Mouse (Mus musculus) thymus, postnatal 25 days (tissue): ENCODE data around the gene Hspa8.
"Not testable (repeated sequence)": the region's sequence is repeated elsewhere in the genome, so short reads cannot be mapped to it uniquely, and the experiment has no call there.

Source experiments
- DNase-seq: peaks from one replicate; pipeline ENCODE4 v3.0.0; 2022

Hspa8 gene

DNA sequence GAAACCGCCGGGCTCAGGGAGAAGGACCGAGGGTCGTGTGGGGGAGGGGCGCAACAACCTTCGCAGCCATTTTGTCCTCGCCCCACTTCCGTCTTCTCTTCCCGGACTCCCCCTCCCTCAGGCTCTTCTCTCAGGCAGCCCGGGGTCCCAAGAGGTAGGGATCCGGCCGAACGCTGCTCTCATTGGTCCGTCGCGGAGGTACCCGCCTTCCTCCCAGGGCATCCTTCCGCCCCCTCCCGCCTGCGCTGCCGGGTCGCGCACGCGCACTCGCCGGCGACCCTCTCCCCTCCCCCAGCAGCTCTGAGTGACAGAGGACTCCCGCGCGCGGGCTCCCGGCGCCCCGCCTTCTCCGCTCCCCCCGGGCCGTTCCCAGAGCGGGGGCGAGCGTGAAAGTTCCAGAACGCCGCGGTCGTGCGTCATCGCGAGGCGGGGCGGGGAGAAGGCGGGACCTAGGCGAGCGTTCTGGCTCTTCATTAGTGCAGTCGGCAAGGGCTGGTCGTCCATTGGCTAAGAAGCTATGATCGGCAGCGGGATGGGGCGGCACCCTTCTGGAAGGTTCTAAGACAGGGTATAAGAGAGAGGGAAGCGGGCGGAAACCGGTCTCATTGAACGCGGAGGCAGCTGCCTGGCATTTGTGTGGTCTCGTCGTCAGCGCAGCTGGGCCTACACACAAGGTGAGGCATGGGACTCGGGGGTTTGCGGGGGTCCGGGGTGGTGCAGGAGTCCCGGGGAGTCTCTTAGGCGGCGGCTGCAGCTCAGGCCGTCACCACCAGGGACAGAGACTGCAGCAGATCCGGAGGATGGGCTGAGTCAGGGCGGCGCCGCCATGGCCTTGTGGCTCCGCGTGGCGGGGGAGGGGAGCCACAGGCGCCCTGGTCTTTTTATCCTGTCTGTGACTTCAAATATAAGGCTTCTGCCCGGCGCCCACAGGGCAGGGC lies at the start of gene Hspa8:
TSS of gene Hspa8 (plus strand) at position 310 of the 938 bp plus-strand sequence.
- peak; percentile 100 for DNase-seq

DNA sequence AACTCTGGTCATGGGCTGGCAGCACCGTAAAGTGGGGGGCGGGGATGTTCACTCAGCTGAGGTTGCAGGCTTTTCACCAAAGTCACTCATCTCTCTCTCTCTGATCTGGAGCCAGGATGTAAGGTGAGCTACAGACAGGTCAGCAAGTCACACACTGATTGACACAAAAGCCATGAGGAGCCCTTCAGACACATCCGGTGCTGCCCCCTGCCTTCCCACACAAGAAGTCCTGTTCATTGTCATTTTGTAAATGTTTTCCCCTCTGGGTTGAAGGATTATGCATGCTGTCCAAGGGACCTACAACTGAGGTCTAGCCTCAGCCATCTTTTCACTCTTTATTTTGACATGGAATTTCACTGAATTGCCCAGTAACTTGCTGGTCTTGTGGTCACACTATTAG lies 49.0 kb upstream of the Hspa8 start:
- DNase-seq: no peak

DNA sequence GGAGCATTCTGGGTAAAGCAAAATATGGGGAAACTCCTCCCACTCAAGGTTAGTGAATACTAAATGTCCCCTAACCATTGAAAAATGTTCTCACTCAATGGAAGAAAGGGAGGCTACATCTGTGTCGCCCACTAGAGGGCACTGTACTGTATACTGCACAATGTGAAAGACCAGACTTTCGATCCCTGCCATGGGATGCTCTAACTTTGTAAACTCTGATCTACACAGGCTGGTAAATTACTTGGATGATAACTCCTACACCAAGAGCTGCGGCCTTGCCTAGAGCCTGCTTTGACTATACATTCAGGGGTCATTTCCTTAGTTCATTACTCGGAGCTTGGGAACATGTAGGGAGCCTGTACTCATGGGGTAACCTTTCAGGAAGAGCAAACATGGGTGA lies 44.4 kb upstream of the Hspa8 start:
- DNase-seq: peak; percentile 50

DNA sequence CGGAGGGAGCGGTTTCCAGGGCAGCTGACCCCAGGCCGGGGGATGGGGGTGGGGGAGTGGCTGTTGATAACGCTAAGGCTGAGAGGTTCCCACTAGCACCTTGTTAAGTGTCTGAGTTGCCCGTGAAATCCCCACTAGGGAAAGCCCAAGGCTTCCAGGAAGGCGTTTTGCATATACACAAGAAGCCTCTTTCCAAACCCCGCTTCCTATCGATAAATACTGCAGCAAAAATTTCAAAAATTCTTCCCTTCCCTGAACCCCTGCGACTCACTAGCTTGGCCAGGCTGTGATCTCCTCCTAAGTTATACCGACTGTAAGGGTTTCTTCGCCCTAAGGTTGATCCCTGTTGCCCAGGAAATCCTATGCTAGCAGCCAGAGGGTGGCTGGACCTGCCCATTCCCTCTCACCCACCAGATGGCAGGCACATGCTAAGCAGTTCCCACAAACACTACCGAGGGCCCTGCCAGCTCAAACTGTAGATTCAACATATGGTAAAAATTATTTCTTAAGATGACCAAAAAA lies 43.6 kb upstream of the Hspa8 start:
- DNase-seq: peak; percentile 21

DNA sequence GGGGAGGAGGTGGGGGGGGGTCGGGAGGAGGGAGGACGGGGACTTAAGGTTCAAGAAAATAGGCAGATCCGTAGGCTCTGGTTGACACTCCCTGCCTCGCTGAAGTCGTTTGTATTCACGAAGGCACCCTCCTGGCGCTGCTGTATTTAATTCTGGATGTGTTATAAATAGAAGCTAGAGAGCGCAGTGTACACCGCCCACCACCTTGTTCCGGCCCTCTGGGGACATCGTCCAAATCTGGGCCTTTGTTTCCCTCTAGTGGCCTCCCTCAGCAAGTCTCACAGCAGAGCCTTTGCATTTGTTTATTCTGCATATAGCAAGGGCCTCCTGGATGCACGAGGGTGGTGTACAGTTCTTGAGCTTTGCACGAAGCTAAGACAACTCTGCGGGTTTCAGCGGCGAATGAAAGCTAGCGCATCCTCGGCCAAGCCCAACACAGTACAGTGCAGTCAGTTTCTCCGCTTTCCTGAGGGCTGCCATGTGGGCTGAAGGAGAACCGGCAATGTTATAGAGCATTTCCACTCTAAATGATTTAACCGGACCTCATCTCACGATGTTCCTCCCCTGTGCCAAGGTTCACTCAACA lies 43.0 kb upstream of the Hspa8 start:
- peak; percentile 54 for DNase-seq

DNA sequence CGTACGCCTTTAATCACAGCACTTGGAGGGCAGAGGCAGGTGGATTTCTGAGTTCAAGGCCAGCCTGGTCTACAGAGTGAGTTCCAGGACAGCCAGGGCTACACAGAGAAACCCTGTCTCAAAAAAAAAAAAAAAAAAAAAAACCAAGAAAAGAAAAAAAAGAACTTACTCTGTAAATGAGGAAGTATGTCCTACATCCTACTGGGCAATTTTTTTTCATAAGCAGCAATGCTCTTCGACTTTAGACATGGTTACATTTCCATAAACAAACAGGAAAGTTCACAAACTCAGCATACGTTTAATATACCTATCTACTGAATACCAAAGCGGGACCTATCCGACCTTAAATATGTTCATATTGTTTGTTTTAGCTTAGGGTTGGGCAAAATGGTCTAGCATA lies 38.4 kb upstream of the Hspa8 start:
- no peak for DNase-seq

DNA sequence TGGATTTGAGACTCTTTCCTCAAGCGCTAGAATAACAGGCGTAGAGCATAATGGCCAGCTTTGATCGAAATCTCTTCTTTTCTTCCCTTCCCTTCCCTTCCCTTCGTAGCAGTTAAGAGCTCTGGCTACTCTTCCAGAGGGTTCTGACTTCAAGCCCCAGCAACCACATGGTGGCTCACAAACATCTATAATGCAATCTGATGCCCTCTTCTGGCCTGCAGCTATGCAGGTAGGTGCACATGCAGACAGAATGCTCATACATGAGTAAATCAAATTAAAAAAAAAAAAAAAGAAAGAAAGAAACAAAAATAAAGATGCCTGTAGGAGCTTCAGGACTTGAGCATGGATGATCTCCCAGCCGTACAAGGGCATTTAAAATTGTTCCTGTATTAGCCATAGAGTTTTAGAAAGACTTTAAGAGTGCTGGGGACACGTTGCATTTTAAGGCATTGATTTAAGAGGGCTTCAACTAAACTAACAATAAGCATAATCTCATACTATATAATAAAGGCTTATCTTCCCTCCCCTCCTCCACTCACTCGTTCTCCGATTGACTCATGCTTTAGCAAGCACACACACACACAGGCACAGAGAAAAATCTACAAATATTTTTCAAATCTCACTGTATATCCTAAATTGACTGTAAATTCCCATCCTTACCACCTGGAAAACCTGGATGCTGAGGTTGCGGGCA lies 35.8 kb upstream of the Hspa8 start:
- DNase-seq: no peak

DNA sequence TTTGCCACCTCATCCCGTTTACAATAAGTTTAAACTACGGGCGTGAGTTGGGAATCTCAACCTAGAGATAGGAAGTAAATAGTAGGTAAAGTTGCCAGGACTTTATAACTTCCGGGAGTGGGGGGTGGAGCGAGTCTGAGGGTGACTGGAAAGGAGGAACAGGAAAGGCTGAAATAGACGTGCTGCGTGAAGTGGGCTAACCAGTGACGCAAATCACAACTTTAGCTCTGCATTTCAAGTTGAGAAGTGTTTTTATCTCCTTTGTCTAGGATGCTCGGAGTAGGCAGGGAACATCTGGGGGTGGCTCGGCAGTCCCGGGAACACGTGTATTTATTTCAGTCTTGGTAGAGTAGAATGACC lies 35.2 kb upstream of the Hspa8 start:
- DNase-seq: no peak

DNA sequence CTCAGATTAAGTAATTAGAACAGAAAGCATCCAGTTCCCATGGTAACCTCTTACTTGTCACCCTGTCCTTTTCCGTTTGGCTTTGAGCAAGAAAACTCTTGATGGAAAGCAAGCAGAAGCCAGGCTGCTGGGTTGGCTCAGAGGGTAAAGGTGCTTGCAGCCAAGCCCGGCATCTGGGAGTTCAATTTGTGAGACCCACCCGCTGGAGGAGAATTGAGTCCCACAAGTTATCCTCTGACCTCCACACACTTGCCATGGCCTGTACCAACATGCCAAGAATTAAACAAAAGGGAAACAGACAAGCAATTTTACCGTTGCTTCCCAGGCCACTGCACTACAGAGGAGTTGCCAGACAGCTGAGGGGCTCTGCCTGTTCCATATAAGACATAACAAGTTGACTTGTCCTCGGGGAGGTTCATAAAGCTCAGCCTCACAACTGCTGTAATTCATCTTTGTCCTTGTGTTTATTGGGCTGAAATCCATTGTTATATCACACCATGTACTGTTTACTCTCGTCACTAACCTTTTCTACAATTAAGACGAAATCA lies 34.7 kb upstream of the Hspa8 start:
- no peak for DNase-seq

DNA sequence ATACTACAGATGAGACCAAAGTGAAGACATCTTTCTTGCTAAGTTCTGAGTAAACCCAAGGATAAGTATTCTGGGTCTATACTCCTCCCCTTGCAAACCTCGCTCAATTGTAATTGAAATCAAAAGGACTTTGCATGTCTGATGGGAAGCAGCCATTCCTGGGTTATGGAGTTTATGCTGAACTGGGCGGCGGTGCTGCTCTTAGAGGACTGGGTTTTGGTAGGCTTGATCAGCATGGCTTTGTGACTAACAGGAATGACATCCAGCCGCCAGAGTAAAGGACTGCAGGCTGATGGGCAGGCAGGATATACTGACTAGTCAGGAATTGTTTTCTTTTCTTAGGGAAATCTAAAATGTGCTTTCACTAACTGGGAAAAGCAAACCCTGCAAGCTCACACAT lies 32.8 kb upstream of the Hspa8 start:
- no peak for DNase-seq

DNA sequence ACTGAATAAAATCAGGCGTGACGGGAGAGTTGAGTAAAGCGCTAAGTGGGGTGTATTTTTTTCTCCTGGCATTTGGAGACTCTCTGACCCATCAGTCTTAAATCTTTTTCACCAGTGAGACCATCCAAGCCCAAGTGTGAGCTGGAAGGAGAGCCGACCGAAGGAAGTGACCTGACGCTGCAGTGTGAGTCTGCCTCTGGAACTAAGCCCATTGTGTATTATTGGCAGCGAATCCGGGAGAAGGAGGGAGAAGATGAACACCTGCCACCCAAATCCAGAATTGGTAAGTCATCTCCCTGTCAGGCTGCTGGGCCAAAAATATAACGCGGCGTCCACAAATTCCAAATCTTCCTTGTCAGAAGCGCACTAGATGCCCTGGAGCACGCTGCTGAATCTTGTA lies 28.5 kb upstream of the Hspa8 start:
- DNase-seq: no peak

DNA sequence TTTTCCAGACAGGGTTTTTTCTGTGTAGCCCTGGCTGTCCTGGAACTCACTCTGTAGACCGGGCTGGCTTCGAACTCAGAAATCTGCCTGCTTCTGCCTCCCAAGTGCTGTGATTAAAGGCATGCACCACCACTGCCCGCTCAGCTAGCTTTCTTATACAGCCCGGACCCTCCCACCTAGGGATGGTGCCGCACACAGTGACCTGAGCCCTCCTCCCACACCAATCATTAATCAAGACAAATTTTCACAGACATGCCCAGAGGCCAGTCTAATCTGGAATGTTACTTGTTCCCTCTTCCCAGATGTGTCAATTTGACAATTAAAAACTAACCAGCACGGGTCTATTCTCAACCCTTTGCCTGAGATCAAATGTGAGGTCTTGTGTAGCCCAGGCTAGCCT lies 27.6 kb upstream of the Hspa8 start:
- not testable (repeated sequence) for DNase-seq

DNA sequence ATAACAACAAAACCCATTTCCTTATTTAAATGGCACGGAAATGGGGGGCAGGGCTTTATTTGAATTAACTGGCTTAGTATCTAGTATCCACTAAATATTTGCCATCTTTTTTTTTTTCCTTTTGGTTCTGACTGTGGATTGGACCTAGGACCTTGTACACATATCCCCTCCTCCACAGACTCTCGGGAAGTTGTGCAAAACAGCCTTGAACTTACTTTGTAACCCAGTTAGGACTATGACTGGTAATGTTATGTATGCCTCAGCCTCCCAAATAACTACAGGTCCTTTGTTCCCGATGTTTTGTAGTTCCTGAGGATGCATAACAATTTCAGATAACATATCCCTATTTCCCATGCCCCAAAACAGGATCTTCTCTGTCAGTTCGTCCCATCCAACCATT lies 26.9 kb upstream of the Hspa8 start:
- no peak for DNase-seq

DNA sequence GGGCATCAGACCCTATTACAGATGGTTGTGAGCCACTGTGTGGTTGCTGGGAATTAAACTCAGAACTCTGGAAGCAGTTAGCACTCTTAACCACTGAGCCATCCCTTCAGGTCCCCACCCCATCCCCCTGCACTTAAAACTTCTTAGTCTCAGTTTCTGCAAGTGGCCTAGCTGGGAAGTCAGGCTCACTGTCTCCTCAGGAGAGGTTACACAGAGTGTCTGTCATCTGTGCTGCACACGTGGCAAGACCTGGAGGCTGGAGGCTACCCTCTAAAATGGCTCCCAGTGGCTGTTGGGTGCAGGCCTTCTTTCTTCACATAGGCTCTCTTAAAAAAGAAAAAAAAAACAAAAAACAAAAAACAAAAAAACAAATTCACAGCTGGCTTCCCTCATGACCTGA lies 24.7 kb upstream of the Hspa8 start:
- DNase-seq: no peak

DNA sequence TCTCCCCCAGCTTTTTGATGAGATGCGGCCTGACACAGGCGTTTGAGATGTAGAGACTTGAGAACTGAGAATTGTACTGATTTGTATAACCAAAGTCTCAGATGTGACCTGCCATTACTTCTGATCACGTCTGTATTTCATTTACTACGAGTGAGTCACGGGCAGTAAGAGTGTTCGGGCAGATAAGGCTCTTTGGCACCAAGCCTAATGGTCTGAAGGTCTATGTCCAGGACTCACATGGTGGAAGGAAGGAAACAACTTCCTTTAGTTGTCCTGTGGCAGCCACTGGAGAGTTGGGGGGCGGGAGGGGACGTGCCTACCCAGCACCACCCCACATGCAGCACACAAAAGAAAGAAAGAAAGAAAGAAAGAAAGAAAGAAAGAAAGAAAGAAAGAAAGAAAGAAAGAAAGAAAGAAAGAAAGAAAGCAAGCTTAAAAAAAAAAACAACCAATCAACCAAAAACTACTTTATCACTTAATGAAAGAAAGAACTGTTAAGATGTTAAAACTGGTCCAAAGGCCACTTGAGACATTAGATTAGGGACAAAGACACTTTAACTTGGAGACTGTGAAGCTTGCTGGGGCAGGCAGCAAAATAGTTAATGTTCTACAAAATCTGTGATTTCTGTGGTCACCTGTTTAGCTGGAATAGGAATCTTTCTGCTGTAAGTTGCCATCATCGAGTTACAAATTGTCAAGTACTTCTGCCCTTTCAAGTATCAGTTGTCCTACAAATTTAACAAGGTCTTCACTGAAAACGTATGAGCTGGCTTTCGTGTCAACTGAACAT lies 24.1 kb upstream of the Hspa8 start:
- DNase-seq: no peak

DNA sequence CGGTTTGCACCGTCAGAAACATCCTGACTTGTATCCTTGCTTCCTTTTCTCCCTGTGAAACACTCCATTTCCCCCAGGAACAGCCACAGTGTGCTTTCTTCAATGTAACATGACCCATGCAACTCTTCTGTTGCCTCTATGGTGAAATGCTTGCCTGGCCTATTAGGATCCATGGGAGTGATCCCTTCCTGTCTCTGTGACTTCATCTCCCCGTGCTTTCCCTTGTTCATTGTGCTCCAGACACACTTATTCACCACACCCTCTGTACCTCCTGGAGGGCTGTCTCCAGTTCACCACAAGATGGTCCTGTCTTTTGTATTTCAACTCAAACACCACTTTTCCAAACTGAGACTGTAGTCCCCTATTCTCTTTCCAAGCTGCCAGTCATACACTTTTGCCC lies 20.7 kb upstream of the Hspa8 start:
- no peak for DNase-seq

DNA sequence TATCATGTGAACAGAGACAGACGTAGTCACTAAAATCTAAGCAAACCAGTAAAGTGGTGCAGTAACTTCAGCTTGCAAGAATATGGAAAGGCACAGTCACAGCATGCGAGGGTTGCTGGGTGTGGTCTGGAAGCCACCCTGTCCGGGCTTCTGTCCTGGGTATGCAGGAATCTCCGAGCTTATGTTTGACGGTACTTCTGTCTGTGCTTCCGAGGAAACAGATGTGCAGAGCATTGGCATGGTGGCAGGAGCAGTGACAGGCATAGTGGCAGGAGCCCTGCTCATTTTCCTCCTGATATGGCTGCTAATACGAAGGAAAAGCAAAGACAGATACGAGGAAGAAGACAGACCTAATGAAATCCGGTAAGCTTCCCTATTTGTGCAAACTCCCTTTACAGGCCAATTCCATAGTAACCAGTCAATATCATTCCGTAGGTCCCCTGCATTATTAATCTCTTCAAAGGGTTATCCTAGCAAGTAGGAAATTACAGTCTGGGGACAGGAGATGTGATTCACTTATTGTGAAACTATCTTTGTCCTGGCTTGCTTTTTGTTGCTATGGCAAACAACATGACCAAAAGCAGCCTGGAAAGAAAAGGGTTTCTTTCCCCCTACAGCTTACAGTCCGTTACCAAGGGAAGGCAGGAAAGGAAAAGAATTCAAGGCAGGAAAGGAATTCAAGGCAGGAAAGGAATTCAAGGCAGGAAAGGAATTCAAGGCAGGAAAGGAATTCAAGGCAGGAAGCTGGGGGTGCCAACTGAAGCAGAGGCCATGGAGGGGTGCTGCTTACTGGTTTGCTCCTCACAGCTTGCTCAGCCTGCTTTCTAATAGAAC lies 19.7 kb upstream of the Hspa8 start:
- no peak for DNase-seq

DNA sequence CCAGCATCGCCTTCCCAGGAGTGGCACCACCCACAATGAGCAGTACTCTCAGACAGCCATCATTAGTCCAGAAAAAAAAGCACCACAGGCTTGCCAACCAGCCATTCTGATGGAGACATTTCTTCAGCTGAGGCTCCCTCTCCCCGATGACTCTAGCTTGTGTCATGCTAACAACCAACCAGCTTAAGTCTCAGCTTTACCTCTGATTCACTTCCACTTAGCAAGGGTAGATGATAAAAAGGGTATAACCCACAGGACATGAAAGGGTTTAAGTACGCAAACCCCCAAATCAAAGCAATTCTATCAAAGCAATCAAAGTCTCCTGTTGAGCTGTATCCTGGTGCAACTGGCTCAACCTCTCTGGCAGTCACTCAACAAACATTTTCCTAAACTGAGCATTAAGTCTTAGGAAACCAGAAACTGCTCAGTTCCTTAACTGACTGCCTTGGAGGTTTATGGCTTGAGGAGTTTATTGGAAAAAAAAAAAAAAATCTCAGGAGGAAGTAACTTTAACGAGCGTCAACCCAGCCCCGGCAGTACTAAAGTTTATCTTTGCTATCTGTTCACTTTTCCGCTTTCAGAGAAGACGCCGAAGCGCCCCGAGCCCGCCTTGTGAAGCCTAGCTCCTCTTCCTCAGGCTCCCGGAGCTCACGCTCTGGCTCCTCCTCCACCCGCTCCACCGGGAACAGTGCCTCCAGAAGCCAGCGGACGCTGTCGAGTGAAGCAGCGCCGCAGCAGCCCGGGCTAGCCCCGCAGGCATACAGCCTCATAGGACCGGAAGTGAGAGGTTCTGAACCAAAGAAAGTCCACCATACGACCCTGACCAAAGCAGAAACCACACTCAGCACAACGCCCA lies 18.8 kb upstream of the Hspa8 start:
- DNase-seq: peak; percentile 41

DNA sequence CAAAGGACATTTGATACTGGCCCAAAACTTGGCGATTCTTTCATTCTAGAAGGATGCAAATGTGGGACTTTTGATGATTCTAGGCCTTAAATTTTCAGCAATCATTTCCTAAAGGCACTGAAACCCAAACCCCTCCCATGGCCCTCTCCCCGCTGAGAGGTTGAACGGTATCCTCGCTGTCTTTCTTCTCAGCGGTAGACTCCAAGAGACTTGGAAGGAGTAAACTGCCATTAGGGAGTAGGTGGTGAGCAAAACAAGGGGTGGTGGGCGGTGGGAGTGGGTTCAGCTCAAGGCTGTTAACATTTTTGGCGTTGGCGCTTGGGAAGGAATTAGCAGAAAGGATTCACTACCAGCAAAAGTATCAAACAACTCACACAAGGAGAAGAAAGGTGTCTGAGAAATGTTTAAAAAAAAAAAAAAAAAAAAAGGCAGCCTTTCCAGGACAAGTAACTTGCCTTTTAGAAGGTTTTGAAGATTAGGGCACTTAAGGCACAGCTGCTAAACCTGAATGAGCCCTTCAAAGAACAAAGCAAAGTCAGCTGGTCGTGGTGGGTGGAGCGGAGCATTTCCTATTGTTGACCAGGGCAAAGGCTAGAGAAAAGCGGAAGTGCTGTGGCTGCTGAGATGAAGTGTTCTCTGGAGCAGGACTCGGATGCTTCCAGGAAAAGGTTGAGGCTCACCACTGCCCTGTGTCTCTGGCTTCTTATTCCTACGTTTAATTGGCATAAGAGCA lies 17.0 kb upstream of the Hspa8 start:
- peak; percentile 68 for DNase-seq

DNA sequence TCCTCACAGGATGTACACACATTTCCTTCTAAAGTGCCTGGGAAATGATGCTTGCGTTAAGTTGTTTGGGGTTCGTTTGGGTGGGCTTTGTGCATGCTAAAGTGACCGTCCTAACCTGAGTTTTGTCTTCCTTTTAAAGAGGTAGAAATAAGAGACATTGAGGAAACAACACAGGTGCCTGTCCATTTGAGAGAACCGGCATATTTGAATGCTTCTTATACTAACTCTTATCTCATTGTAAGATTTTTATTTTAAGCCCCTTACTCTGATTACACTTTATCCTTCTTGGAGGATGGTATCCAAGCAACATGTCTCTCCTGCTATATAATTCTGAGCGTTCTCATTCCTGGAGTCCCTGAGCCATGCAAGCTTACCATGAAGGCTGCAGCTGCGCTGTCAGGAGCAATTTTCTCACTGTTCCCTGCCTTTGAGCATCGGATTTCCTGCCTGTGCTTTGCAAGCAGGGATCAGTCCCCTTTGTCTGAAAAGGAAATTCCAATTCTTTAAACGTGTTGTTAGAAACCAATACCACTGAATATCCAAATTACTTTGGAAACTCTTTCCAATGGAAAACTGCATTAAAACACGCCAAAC lies 16.3 kb upstream of the Hspa8 start:
- no peak for DNase-seq
